Mouse (Mus musculus): Measurements from ENCODE around the gene Sorl1. TPM values are rescaled to one million over a fixed set of nuclear protein-coding genes. Genes with fewer than 3 reads are reported as not detected.

Gene Sorl1
- polyA plus RNA-seq (2014; fragmentation: Nextera tagmentation; extraction: Ambion mirVana), result 15.3 and 19.8 TPM in 2 replicates

- DNase-seq, result peak; percentile 79
- peak; percentile 86 for ATAC-seq (ENCODE audit: insufficient read depth)
- WGBS, result under 1% methylated on average over 94 of the region's 94 CpGs
- Histone ChIP-seq H3K4me3 (ENCODE audit: low read depth, low read length) (peak within 1 kb of the TSS; percentile 75), H3K4me2 (peak within 1 kb of the TSS; percentile 94), H3K27ac (ENCODE audit: low read depth) (peak within 1 kb of the TSS; percentile 50), H3K36me3 (ENCODE audit: insufficient read depth) (no peaks in the 10 kb centered on the region), H3K9ac (peak within 1 kb of the TSS; percentile 72), H3K4me1 (ENCODE audit: insufficient read depth) (0 out of 2 replicates have a peak, but pooled peaks cover 8% of the 10 kb centered on the region), H3K9me3 (ENCODE audit: low read depth, low read length) (no peaks in the 10 kb centered on the region), H3K27me3 (ENCODE audit: insufficient read depth, low read length) (0 out of 2 replicates have a peak, but pooled peaks cover 13% of the 10 kb centered on the region)
- TF ChIP-seq CTCF (IDR thresholded peaks at IDR 0.05; ENCODE audit: low read depth), result peak; percentile 65
Observed at GRCm38 (mm10) chr9:42123713-42124576, at the start of gene Sorl1. Gene Sorl1 (minus strand): TSS chr9:42124297.

- no peak overlapping the region for H3K4me2 ChIP-seq
- H3K4me3 ChIP-seq (ENCODE audit: low read depth, low read length), result no peak overlapping the region
- no peaks in the 10 kb centered on the region for H3K4me1 ChIP-seq (ENCODE audit: insufficient read depth)
- 58% methylated on average over 3 of the region's 3 CpGs for WGBS
- DNase-seq (no peak), ATAC-seq (ENCODE audit: insufficient read depth) (no peak)
- H3K27ac ChIP-seq (ENCODE audit: low read depth), result no peak overlapping the region
- H3K9ac ChIP-seq, result no peak overlapping the region
- TF ChIP-seq CTCF (IDR thresholded peaks at IDR 0.05; ENCODE audit: low read depth), result no peak
- no peaks in the 10 kb centered on the region for H3K27me3 ChIP-seq (ENCODE audit: insufficient read depth, low read length)
- no peaks in the 10 kb centered on the region for H3K9me3 ChIP-seq (ENCODE audit: low read depth, low read length)
- H3K36me3 ChIP-seq (ENCODE audit: insufficient read depth), result no peaks in the 10 kb centered on the region
Observed at GRCm38 (mm10) chr9:42173781-42174180, 49.7 kb upstream of the Sorl1 start.

DNA sequence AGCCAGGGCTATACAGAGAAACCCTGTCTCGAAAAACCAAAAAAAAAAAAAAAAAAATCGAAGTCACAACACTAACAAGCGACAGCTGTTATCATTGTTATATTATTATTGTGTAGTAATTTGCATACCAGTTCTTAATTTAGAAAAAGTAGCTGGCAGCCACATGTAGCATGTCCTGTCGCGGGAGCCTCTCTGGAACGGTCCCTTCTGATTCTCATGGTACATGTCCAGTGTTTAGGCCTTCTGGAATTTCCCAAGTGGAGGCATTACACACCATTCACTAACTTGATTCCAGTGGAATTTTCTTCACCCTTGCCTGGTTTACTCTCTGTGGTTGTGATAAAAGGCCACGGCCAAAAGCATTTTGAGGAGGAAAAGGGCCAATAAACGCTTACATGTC lies 45.4 kb upstream of the Sorl1 start:
- H3K27me3 ChIP-seq (ENCODE audit: insufficient read depth, low read length), result no peaks in the 10 kb centered on the region
- no peak overlapping the region for H3K4me2 ChIP-seq
- ATAC-seq (ENCODE audit: insufficient read depth) (no peak), DNase-seq (no peak)
- no peak overlapping the region for H3K9ac ChIP-seq
- H3K9me3 ChIP-seq (ENCODE audit: low read depth, low read length), result no peaks in the 10 kb centered on the region
- no peak overlapping the region for H3K4me3 ChIP-seq (ENCODE audit: low read depth, low read length)
- TF ChIP-seq CTCF (IDR thresholded peaks at IDR 0.05; ENCODE audit: low read depth), result no peak
- H3K27ac ChIP-seq (ENCODE audit: low read depth), result no peak overlapping the region
- WGBS, result 78% methylated on average over 8 of the region's 8 CpGs
- no peaks in the 10 kb centered on the region for H3K36me3 ChIP-seq (ENCODE audit: insufficient read depth)
- no peaks in the 10 kb centered on the region for H3K4me1 ChIP-seq (ENCODE audit: insufficient read depth)

DNA sequence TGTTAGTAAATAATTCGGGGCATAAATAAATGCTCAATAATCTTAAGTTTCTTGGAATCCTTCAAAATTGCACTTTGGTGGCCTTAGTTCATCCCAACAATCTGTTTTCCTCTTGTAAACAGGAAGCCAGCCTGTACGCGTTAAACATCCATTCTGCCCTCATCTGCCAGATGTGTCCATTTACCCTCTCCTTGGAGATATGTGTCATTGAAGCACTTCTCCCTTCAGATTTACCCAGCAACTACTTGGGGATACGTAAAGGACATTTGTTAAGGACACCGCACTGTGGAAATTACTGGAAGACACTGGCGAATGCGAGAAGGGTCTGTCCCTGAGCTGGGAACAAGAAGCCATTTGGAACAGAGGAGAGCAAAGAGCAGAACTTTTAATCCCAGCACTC lies 44.9 kb upstream of the Sorl1 start:
- no peak overlapping the region for H3K4me3 ChIP-seq (ENCODE audit: low read depth, low read length)
- DNase-seq (no peak), ATAC-seq (ENCODE audit: insufficient read depth) (no peak)
- no peak overlapping the region for H3K27ac ChIP-seq (ENCODE audit: low read depth)
- no peak overlapping the region for H3K9ac ChIP-seq
- WGBS, result 76% methylated on average over 7 of the region's 7 CpGs
- no peaks in the 10 kb centered on the region for H3K27me3 ChIP-seq (ENCODE audit: insufficient read depth, low read length)
- H3K9me3 ChIP-seq (ENCODE audit: low read depth, low read length), result no peaks in the 10 kb centered on the region
- H3K36me3 ChIP-seq (ENCODE audit: insufficient read depth), result no peaks in the 10 kb centered on the region
- no peaks in the 10 kb centered on the region for H3K4me1 ChIP-seq (ENCODE audit: insufficient read depth)
- TF ChIP-seq CTCF (IDR thresholded peaks at IDR 0.05; ENCODE audit: low read depth), result no peak
- no peak overlapping the region for H3K4me2 ChIP-seq

- no peak overlapping the region for H3K4me3 ChIP-seq (ENCODE audit: low read depth, low read length)
- ATAC-seq (ENCODE audit: insufficient read depth) (no peak), DNase-seq (no peak)
- no peaks in the 10 kb centered on the region for H3K36me3 ChIP-seq (ENCODE audit: insufficient read depth)
- H3K27me3 ChIP-seq (ENCODE audit: insufficient read depth, low read length), result no peaks in the 10 kb centered on the region
- TF ChIP-seq CTCF (IDR thresholded peaks at IDR 0.05; ENCODE audit: low read depth), result peak; percentile 24; the same call in 1 of the 2 replicates
- H3K27ac ChIP-seq (ENCODE audit: low read depth), result no peak overlapping the region
- H3K4me2 ChIP-seq, result no peak overlapping the region
- H3K4me1 ChIP-seq (ENCODE audit: insufficient read depth), result no peaks in the 10 kb centered on the region
- H3K9ac ChIP-seq, result no peak overlapping the region
- no peaks in the 10 kb centered on the region for H3K9me3 ChIP-seq (ENCODE audit: low read depth, low read length)
- WGBS, result 65% methylated on average over 2 of the region's 2 CpGs
Observed at GRCm38 (mm10) chr9:42164930-42165329, 40.8 kb upstream of the Sorl1 start.

DNA sequence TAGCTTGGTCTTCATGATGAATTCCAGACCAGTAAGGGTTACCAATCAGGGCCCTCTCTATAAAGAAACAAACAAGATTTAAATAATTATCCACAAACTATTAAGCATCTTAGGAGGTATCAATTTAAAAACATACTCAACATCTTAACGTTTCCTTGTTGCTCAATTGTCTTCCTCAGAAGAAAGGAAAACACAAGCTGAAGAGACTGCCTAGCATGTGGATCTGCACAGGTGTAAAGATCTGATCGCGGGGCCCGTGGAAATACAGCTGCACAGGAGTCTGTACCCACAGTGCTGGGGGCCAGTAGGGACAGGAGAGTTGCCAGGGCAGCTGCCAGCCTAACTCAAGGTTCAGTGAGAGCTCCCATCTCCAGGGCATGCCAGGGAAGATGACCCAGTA lies 38.9 kb upstream of the Sorl1 start:
- DNase-seq, result no peak
- no peak for ATAC-seq (ENCODE audit: insufficient read depth)
- 83% methylated on average over 4 of the region's 4 CpGs for WGBS
- Histone ChIP-seq H3K4me3 (ENCODE audit: low read depth, low read length) (no peak overlapping the region), H3K36me3 (ENCODE audit: insufficient read depth) (no peaks in the 10 kb centered on the region), H3K9me3 (ENCODE audit: low read depth, low read length) (no peaks in the 10 kb centered on the region), H3K9ac (no peak overlapping the region), H3K4me1 (ENCODE audit: insufficient read depth) (no peaks in the 10 kb centered on the region), H3K27ac (ENCODE audit: low read depth) (no peak overlapping the region), H3K4me2 (no peak overlapping the region), H3K27me3 (ENCODE audit: insufficient read depth, low read length) (no peaks in the 10 kb centered on the region)
- no peak for TF ChIP-seq CTCF (IDR thresholded peaks at IDR 0.05; ENCODE audit: low read depth)

GRCm38 (mm10) chr9:42159376-42159775 lies 35.3 kb upstream of the Sorl1 start:
- Histone ChIP-seq H3K27me3 (ENCODE audit: insufficient read depth, low read length) (no peaks in the 10 kb centered on the region), H3K27ac (ENCODE audit: low read depth) (no peak overlapping the region), H3K4me1 (ENCODE audit: insufficient read depth) (no peaks in the 10 kb centered on the region), H3K4me3 (ENCODE audit: low read depth, low read length) (no peak overlapping the region), H3K9me3 (ENCODE audit: low read depth, low read length) (no peaks in the 10 kb centered on the region), H3K36me3 (ENCODE audit: insufficient read depth) (no peaks in the 10 kb centered on the region), H3K9ac (no peak overlapping the region), H3K4me2 (no peak overlapping the region)
- WGBS, result 58% methylated on average over 5 of the region's 5 CpGs
- DNase-seq (no peak), ATAC-seq (ENCODE audit: insufficient read depth) (no peak)
- no peak for TF ChIP-seq CTCF (IDR thresholded peaks at IDR 0.05; ENCODE audit: low read depth)

Data from lung, embryonic 14.5 days (tissue).